Mouse (Mus musculus): ENCODE measurements around the gene Yy2.

DNA sequence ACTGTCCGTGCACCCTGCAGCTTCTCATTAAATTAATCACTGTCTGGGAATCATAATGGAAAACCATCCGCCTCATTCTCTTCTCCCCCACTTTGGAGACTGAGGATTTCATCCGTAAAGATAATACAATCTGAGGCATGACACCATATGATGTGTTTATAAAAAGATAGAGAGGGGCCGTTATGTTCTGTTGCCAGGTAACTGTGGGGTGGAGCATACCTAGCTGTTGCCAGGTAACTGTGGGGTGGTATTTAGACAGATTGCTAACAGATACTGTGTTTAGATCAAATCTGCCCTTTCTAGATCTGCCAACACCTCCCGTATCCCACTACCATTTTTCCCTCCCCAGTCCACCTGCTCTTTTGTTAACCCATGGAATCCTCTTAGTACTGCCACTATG, 18.2 kb upstream of the Yy2 start:
- no peak for TF ChIP-seq CTCF (IDR thresholded peaks at IDR 0.05; ENCODE audit: extremely low read depth, insufficient read depth, insufficient read length, insufficient replicate concordance)
- no peak for TF ChIP-seq POLR2A (IDR thresholded peaks at IDR 0.05; ENCODE audit: low read depth, low read length)
